Mouse (Mus musculus) hindbrain, embryonic 16.5 days (tissue): ENCODE results near the gene Ears2. TPM values are rescaled to one million over a fixed set of nuclear protein-coding genes. Genes with fewer than 3 reads are reported as not detected.

Source experiments
- ATAC-seq: fragments of 200-750 bp; cut with Nextera tagmentation; 2 replicates; pipeline ENCODE4 v1.8.0; 2017; ENCODE audit warnings: moderate TSS enrichment, moderate library complexity
- H3K27ac ChIP-seq: fragments of 300-500 bp; sonication (generic); 2 replicates; pipeline ENCODE4 v1.5.1; 2014; ENCODE audit warnings: low read depth, mild to moderate bottlenecking, control low read depth, low read length, moderate library complexity
- H3K27me3 ChIP-seq: fragments of 300-500 bp; sonication (generic); replicated peaks from 2 replicates; pipeline ENCODE4 v1.6.1; 2014; ENCODE audit warnings: low read length; ENCODE audit not compliant: control insufficient read depth, insufficient read depth
- H3K36me3 ChIP-seq: fragments of 300-500 bp; sonication (generic); 2 replicates; pipeline ENCODE4 v1.6.1; 2014; ENCODE audit warnings: mild to moderate bottlenecking, low read length, moderate library complexity, mixed read lengths; ENCODE audit not compliant: control insufficient read depth, insufficient read depth
- H3K4me1 ChIP-seq: fragments of 300-500 bp; sonication (generic); 2 replicates; pipeline ENCODE4 v1.6.1; 2014; ENCODE audit warnings: low read depth, low read length; ENCODE audit not compliant: control insufficient read depth, insufficient read depth
- H3K4me2 ChIP-seq: fragments of 300-500 bp; sonication (generic); 2 replicates; pipeline ENCODE4 v1.6.1; 2014; ENCODE audit warnings: mild to moderate bottlenecking, low read length, control low read depth, moderate library complexity
- H3K4me3 ChIP-seq: fragments of 300-500 bp; sonication (generic); 2 replicates; pipeline ENCODE4 v1.5.1; 2014; ENCODE audit warnings: mild to moderate bottlenecking, low read length, control low read depth, moderate library complexity
- H3K9ac ChIP-seq: fragments of 300-500 bp; sonication (generic); 2 replicates; pipeline ENCODE4 v1.6.1; 2014; ENCODE audit warnings: low read depth, mild to moderate bottlenecking, control low read depth, low read length, moderate library complexity
- H3K9me3 ChIP-seq: fragments of 300-500 bp; sonication (generic); 2 replicates; pipeline ENCODE4 v1.6.1; 2014; ENCODE audit warnings: mild to moderate bottlenecking, low read length, moderate library complexity; ENCODE audit not compliant: control insufficient read depth
- WGBS: fragments of 180-500 bp; shearing (Covaris S2); extraction: QIAGEN DNeasy Blood & Tissue Kit; methylation state at CpG from one replicate; pipeline ENCODE4 v1.1.7; 2014; 5-methylcytosine and 5-hydroxymethylcytosine counted together
- polyA plus RNA-seq: library from polyadenylated mRNA; unstranded; fragments of >200 nt; fragmentation: Nextera tagmentation; extraction: Ambion mirVana; gene quantifications from 2 replicates; pipeline ENCODE4 v1.2.1, GENCODE M21; 2015

Gene Ears2
- polyA plus RNA-seq, 1 experiment from 2014 or later: 8.7 TPM

DNA sequence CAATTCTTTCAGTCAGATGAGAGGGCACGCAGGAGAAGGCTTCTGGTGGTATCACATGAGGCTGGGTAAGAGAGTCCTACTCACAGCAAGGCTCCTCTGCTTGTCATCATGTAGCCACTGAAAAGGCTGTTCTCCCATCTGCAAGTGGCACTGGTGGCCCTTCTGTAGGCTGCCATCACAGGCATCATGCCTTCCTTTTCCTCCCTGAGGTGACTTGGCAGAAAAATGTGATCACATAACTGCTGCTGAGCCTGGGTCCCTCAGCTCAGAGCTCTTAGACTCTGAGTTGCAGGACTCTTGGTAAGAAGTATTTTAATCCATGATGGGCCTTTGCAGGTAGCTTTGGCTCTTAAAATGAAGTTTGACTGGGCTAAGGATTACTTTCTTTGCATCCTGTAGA, 14.0 kb upstream of the Ears2 start:
- Histone ChIP-seq H3K27ac (no peak overlapping the region), H3K4me3 (no peak overlapping the region), H3K4me1 (no peaks in the 10 kb centered on the region), H3K9me3 (no peaks in the 10 kb centered on the region), H3K4me2 (no peak overlapping the region), H3K27me3 (no peaks in the 10 kb centered on the region), H3K36me3 (peaks cover 31% of the 10 kb centered on the region), H3K9ac (no peak overlapping the region)
- 100% methylated on average over 1 of the region's 1 CpGs for WGBS
- ATAC-seq: no peak

DNA sequence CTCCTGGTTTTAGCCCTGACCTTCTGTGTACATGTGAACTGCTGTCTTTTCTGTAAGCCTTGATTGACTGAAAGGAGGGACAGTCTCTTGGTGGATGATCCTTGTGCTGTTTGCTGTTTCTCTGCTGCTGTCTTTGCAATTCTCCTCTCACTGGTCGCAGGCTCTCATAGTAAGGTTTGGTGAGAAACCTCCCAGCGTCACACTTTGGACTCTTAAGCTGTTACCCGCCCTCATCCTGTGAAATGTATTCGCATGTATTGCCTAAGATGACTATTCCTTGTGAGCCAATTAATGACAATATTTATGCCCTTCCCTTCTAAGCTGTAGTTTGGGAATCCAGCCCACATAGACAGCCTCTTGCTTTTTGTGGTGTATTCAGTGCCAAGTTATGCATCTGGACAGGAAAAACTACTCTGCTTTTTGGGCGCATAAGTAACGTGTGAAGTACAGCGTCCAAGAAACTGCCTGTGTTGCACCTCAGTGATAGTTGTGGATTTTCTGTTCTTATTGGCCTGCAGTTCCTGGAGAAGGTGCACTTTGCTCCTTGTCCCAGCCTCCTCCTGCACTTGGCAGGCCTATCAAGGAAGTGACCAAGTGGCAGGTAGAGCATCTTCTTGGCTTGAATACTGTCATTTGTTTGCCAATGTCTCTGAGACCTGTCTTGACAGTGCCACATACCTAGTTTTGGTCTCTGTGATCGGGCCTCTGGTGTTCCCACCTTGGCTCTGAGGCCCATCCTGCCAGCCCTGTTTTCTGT, 12.9 kb upstream of the Ears2 start:
- WGBS: 95% methylated on average over 8 of the region's 8 CpGs
- Histone ChIP-seq H3K27me3 (no peaks in the 10 kb centered on the region), H3K4me1 (no peaks in the 10 kb centered on the region), H3K36me3 (peaks cover 41% of the 10 kb centered on the region), H3K4me2 (no peak overlapping the region), H3K27ac (no peak overlapping the region), H3K9me3 (no peaks in the 10 kb centered on the region), H3K4me3 (no peak overlapping the region), H3K9ac (no peak overlapping the region)
- ATAC-seq: no peak

DNA sequence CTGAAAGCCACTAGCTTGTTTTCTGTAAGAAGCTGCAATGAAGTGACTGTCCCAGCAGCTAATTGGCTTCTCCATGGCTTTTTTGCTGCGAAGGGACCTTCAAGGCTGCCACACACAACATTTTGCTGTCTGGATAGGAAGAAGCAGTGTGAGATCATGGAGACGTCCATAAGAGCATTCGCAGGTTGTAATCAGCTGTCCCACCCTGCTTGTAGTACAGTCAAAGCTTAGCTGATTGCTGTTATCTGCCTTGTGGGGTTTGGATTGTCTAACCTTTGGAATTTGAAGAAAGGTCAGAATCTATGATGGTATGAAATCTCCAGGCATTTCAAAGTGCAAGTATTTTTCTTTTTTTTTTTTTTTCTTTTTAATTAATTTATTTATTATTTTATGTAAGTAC, 7.3 kb upstream of the Ears2 start:
- H3K4me1 ChIP-seq: peaks cover 3% of the 10 kb centered on the region
- H3K9me3 ChIP-seq: no peaks in the 10 kb centered on the region
- peaks cover 55% of the 10 kb centered on the region for H3K36me3 ChIP-seq
- H3K4me3 ChIP-seq: no peak overlapping the region
- 90% methylated on average over 3 of the region's 3 CpGs for WGBS
- H3K27ac ChIP-seq: no peak overlapping the region
- H3K4me2 ChIP-seq: no peak overlapping the region
- no peak for ATAC-seq
- no peak overlapping the region for H3K9ac ChIP-seq
- H3K27me3 ChIP-seq: no peaks in the 10 kb centered on the region

DNA sequence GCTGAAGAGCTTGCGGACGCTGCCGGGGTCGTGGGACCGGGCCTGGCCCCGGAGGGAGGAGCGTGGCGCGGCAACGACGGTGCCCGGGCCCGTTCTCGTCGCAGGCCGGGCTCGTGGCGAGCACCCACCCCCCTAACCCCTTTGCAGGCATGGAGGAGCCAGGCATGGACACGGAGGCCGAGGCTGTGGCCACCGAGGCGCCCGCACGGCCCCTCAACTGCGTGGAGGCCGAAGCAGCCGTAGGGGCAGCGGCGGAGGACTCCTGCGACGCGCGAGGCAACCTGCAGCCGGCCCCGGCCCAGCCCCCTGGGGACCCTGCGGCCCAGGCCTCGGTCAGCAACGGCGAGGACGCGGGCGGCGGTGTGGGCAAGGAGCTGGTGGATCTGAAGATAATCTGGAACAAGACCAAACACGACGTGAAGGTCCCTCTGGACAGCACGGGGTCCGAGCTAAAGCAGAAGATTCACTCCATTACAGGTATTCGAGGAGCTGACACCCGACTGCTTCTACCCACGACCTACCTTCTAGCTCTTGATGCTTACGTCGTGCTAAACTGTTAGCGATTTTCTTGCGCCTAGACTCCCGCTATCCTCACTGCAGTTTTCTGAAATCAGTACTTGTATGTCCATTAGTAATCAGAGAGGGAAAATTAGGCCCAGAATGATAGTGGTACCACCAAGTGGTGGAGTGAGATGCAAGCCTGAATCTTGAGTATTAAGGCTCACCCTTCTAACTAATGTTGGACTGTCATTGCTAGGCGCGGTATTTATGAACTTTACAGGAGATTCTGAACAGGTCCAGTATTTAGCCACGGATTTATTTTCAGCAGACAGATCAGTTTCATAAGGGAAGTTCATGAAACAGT, 686 bp upstream of the Ears2 start:
- no peaks in the 10 kb centered on the region for H3K9me3 ChIP-seq
- H3K36me3 ChIP-seq: peaks cover 14% of the 10 kb centered on the region; the same call in 1 of the 2 replicates
- peak overlapping the region; percentile 98 for H3K9ac ChIP-seq
- peak; percentile 38 for ATAC-seq
- H3K27ac ChIP-seq: peak overlapping the region; percentile 96
- peak overlapping the region; percentile 99 for H3K4me3 ChIP-seq
- H3K4me1 ChIP-seq: peaks cover 27% of the 10 kb centered on the region
- no peaks in the 10 kb centered on the region for H3K27me3 ChIP-seq
- H3K4me2 ChIP-seq: peak overlapping the region; percentile 85
- WGBS: 2% methylated on average over 39 of the region's 58 CpGs

DNA sequence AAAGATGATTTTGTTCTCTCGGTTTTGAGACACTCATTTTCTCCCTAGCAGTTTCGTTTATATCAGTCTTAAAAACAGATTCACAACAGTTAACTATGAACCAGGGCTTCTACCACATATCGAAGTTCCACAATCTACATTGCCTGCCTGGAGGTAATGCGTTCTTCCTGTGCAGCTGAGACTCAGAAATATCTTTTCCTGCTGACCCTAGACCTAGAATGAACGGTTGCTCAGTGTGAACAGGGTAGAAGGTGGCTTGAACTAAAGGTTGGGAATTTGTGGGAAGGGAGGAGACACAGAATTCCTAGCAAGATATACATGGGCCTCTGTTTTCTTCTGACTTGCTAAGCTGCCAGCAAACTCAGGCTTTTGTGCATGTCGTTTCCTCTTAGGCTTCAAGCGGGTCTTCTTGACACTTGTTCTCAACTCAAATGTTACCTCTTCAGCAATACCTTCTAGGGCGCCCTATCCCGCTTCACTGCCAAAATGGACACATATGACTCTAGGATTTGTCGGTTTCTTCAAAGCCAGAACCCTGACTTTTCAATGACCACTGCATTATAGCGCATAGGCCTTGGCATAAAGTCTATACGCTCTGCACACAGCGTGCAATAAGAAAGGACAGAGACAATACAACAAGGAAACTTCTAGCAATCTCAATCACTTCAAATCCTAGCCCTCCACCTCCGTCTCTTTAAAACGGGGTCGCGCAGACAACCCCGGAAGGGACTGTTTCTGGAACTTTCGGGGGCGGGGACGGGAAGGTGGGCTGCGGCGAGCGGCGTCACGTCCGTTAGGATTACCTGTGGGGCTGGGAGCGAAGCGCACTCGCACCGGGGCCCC, 740 bp downstream of the Ears2 start:
- peaks cover 27% of the 10 kb centered on the region for H3K4me1 ChIP-seq
- H3K4me2 ChIP-seq: peak overlapping the region; percentile 78
- ATAC-seq: peak; percentile 74
- no peaks in the 10 kb centered on the region for H3K27me3 ChIP-seq
- peak overlapping the region; percentile 99 for H3K4me3 ChIP-seq
- H3K36me3 ChIP-seq: 0 out of 2 replicates have a peak, but pooled peaks cover 3% of the 10 kb centered on the region
- WGBS: 18% methylated on average over 31 of the region's 31 CpGs
- no peaks in the 10 kb centered on the region for H3K9me3 ChIP-seq
- H3K9ac ChIP-seq: peak overlapping the region; percentile 98
- peak overlapping the region; percentile 96 for H3K27ac ChIP-seq

DNA sequence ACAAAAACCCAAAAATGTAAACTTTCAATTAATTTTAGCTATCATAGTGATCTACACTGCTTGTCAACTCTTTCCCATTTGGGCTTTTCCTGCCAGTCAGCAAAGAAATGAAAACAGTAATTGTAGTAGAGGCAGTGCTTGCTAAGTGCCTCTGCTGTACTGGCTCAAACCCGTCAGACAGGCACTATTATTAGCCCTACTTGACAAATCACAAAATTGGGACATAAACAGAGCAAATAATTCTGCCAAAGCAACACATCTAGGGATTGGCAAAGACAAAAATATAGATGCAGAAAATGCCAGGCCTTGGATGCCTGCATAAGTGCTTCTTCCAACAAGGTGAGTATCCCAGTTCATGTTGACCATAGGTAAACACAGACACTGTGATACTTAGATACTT, 1.4 kb downstream of the Ears2 start:
- 87% methylated on average over 1 of the region's 1 CpGs for WGBS
- ATAC-seq: no peak
- Histone ChIP-seq H3K9me3 (no peaks in the 10 kb centered on the region), H3K4me2 (peak overlapping the region; percentile 78; the same call in 1 of the 2 replicates), H3K4me3 (no peak overlapping the region), H3K9ac (no peak overlapping the region), H3K27ac (no peak overlapping the region), H3K36me3 (0 out of 2 replicates have a peak, but pooled peaks cover 3% of the 10 kb centered on the region), H3K4me1 (peaks cover 27% of the 10 kb centered on the region), H3K27me3 (no peaks in the 10 kb centered on the region)

DNA sequence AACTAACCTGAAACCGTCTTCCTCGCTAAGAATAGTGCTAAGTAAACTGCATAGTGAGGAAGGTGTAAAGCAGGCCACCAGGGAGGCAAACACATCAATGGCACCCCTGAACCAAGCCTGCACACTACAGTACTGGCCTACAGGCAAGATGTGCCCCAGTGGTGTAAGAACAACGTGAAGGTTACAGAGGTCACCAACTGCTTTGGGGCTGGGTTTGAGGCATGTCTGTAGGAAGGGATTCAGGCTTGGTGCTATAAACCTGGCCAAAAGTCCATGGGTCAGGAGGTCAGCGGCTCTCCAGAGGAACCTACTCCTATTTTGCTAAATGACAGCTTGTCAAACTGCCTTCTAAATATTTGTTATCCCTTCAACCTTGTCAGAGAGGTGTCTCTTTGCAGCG, 10.4 kb downstream of the Ears2 start:
- WGBS: 88% methylated on average over 5 of the region's 5 CpGs
- no peak overlapping the region for H3K4me2 ChIP-seq
- no peaks in the 10 kb centered on the region for H3K27me3 ChIP-seq
- H3K4me1 ChIP-seq: no peaks in the 10 kb centered on the region
- no peak overlapping the region for H3K27ac ChIP-seq
- H3K9ac ChIP-seq: no peak overlapping the region
- ATAC-seq: no peak
- H3K36me3 ChIP-seq: peaks cover 5% of the 10 kb centered on the region
- no peak overlapping the region for H3K4me3 ChIP-seq
- no peaks in the 10 kb centered on the region for H3K9me3 ChIP-seq

DNA sequence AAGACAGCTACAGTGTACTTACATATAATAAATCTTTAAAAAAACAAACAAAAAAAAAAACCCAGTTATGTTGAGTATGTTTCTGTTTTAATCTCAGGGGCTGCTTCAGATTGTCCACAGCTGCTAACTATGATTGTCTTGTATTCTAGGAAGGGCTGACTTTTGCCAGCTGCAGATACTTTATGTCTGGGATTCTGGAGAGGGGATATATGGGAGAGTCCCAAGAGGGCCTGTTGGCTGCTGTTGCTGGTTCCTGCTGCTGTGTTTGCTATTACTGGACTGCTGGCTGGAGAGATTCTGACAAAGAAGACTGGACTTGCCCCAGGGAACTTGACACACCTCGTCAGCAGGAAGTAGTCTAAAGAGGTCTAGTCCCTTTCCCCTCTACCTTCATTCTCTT, 16.2 kb downstream of the Ears2 start:
- 85% methylated on average over 1 of the region's 1 CpGs for WGBS
- Histone ChIP-seq H3K4me2 (no peak overlapping the region), H3K36me3 (peaks cover 8% of the 10 kb centered on the region), H3K4me1 (no peaks in the 10 kb centered on the region), H3K4me3 (no peak overlapping the region), H3K27me3 (no peaks in the 10 kb centered on the region), H3K9me3 (no peaks in the 10 kb centered on the region), H3K27ac (no peak overlapping the region), H3K9ac (no peak overlapping the region)
- no peak for ATAC-seq
